Mouse (Mus musculus) brain, adult 2 months (tissue): ENCODE results near the gene Rfx4.

Experiments
- DNase-seq: peaks from one replicate; pipeline ENCODE4 v3.0.0; 2011; ENCODE audit warnings: low read depth, low spot score

The Rfx4 gene

GRCm38 (mm10) chr10:84758483-84759431 is 2.9 kb downstream of the Rfx4 start:
- no peak for DNase-seq

DNA sequence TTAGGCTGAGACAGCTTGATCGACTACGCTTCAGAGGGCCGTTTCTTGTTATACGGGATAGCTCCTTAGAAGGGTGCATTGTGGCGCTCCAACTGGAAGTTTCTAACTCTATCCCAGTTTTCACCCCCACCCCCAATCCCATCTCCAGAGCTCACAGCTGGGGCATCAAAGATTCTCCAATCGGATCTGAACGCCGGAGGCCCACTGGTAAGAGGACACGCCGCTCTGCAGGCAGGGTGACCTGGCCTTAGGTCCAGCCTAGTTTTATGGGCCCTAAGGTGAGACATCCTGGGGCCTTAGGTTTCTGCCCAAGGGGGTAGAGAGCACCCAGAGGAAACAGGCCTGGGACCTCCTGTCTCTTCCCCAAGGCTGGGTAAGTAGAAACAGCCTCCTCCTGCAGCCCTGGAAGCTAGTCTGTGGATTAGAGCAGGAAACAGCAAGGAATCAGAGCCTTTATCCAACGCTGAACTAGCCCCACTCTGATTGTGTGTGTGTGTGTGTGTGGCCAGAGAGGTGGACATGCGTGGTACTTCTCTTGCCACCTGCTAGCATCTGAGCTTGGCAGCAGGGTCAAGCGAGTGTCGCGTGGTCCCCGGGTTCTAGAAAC is 3.8 kb downstream of the Rfx4 start:
- no peak for DNase-seq

DNA sequence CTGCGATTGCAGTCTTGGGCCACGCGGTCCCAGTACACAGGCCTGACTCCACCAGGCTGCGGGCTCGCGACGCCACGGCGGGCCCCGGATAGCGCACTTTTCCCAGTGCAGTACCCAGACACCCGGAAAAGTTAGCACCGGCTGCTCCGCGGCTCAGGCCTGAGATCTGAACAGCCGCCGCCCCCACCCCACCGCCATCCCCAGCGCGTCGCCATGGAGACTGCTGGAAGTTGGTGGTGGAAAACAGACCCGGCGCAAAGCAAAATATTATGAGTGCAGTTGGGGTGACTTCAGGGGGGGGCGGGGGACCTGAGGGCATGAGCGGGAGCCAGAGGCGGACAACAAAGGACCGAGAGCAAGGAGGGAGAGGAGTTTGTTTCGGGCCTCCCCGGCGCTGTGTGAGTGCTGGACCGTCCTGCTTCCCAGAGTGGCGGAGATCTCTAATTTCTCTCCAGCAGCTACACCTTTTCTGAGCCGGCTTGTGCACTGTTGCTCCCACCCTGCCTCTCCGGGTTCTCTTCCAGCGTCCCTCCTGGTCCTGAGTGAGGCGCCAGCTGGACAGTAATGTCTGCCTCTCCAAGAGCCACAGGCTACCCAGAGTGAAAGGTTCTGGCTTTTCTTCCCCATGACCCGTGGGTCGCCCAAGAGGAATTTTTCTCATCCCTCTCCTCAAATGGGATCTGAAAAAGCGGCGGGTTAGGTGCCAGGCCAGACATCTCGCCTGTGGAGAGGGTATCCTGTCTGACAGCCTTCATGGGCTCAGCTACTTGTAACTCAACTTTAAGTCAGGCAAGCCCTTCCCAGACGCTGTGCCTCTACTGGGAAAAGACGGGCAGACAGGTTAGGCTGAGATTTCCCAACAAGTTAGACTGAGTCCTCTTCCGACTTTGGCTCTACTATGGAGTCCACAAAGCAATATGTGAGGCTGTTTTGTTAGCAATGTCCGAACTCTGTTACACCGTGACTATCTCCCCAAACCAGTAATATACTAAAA is 4.6 kb downstream of the Rfx4 start:
- DNase-seq = peak; percentile 45

GRCm38 (mm10) chr10:84768766-84769165 is 12.9 kb downstream of the Rfx4 start:
- DNase-seq = no peak

DNA sequence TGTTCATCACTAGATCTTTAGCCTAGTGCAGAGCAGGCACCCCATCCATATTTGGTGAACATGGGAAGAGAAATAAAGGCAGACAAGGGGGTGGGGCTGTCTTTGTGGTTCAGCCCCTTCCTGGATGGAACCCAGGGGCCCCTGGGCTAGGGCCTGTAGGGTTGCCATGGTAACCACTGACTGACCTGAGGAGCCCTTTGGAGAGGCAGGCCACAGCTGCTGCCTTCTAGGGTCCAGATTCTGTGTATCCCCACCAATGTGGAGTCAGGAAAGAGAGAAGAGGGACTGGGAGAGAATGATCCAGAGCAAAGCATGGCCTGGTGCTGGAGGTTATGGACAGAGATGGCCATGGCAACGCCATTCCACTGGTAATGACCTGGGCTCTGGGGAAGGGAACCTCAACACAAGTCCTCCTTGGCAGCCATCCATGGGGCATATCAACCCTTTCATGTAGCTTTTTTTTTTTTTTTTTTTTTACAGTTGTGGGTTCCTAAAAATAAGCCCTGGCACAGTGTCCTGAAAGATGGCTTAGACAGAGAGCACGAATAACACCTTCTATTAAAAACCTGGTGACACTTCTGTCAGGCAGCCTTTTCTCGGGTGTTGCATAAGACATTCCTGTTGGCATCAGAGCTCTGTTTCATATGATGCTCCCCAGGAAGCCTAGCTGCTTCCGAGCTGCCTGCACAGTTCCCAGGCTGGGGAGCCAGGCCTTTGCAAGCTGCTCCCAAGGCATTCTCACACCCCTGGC is 16.7 kb downstream of the Rfx4 start:
- peak; percentile 91 for DNase-seq

- DNase-seq = peak; percentile 51
Observed at GRCm38 (mm10) chr10:84773889-84774288, 18.0 kb downstream of the Rfx4 start.

- DNase-seq = peak; percentile 57
Observed at GRCm38 (mm10) chr10:84774573-84774972, 18.7 kb downstream of the Rfx4 start.

DNA sequence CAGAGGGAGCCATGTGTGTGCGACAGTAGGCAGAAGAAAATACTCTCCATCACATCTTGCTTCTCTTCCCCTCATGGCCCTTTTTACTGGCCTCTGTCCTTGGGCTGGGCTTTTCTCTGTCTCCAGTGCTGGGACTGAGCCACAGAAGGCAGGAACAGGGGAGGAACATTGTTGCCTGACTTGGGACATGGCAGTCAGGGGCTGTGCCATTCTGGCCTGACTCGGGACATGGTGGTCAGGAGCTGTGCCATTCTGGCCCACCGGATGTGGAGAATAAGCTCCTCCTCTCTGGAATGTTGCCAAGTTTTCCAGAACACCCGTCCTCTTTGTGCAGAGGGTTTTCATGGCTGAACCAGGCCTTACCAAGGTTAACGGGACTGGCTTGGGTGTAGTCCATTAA is 21.2 kb downstream of the Rfx4 start:
- no peak for DNase-seq

DNA sequence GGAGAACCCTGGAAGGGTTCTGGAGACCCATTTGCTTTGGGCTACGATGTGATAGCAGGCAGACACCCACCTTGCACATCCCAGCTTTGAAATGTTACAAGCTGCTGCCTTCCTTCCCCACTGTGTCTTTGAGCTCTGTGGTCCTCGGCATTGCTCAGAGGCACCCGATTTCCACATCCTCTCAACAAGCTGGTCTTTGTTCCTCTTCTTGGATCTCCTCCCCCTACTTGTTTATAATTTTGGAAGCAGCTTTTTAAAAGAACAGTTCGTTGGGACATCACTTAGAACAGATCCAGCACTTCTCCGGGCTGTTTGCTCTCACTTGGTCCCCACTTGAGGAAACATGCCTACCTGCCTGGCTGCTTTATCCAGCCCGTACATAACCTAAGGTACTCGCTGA is 22.1 kb downstream of the Rfx4 start:
- DNase-seq = peak; percentile 40

DNA sequence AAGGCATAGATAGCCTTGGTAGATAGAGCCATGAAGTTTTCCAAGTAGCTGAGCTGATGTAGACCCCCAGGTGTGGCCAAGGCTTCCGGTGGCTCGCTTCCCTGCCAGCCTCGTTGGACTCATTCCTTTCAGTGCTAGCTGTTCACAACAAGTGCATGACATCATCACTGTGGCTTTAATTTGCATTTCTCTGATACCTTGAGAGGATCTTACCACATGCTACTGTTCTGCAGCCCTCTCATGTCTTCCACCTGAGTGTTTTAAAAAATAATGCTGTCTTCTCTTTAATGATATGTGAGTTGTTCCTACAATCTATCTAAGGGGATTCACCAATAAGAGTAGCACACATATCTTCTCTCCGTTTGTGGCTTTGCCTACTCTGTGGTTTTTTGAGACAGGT is 25.0 kb downstream of the Rfx4 start:
- no peak for DNase-seq

DNA sequence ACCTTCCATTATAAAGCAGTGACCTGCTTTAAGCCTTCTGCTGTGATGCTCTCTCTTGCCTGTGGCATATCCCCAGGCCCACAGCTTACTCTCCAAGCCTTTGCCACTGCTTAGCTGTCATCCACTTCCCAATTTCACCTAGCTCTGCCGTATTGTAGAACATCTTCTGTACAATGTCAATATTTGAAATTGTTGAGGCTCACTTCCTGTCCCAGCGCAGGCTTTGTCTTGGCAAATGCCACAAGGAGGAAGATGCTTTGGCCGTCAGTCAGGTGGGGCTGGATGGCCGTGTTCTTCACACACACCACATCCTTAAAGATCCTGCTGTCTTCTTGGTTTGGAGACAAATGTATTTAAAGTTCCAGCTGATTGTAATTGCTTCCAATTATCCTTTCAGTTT is 29.5 kb downstream of the Rfx4 start:
- no peak for DNase-seq

DNA sequence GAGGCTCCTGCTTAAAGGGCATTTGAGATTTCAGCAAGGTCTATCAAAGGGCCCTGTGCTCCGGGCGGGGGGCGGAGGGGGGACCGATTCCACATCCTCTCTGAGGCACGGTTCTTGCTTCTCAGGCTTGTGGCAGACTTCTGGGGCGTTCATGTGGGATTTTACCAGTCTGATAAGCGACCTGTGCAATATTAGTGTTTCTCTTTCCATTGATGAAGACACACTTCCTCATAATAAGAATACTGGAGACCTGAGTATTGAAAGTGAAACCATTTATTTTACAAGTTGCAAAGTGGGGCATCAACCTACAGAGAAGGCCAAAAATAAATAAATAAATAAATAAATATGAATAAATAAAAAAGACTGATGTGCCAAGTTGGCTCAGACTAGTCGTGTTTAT is 34.5 kb downstream of the Rfx4 start:
- no peak for DNase-seq

- no peak for DNase-seq
Observed at GRCm38 (mm10) chr10:84791181-84791580, 35.3 kb downstream of the Rfx4 start.

DNA sequence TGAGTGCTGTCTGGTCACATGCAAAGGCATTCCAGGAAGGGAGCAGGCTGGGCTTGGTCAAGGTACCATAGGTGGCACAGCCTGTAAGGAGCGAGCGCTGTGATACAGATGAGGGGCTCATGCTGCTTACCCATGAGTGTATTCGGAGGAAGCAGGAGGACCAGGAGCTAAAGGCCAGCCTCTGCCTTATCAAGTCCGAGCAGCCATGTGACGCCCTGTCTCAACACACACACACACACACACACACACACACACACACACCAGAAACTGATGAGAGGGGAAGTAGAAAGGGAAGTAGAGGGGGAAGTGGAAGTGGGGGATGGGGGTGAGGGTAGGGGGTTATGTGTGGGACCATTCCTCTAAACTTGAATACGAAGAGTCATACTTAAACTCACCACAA is 45.7 kb downstream of the Rfx4 start:
- DNase-seq = no peak

DNA sequence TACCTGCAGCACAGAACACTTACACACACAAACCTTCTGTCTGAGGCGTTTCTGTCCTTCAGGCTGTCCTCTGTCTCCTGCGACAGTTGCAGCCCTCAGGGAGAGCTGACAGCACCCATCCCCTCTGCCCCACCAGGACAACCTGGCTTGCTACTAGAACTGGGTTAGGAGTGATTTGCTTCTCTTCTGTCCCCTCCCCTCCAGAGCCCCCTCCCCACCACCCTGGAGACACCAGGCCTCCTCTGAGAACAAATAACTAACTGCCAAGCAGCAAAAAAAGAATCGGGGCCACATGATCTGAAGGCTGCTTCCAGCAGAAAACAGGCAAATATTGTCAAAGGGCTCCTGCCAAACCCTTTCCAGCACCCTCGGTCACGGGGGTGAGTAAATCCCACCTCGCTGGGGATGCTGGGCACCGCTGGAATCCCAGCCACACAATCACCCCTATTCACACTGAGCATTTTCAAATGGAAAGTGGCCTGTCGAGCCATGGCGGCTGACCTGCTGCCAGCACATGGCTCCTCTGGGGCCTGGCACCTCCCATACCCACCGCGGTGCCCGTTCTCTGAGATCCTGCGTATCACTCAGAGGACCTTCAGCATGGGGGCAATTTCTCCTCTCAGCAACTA is 47.5 kb downstream of the Rfx4 start:
- peak; percentile 18 for DNase-seq

- no peak for DNase-seq
Observed at GRCm38 (mm10) chr10:84805576-84805975, 49.7 kb downstream of the Rfx4 start.

GRCm38 (mm10) chr10:84807206-84807605 is 51.3 kb downstream of the Rfx4 start:
- DNase-seq = no peak

DNA sequence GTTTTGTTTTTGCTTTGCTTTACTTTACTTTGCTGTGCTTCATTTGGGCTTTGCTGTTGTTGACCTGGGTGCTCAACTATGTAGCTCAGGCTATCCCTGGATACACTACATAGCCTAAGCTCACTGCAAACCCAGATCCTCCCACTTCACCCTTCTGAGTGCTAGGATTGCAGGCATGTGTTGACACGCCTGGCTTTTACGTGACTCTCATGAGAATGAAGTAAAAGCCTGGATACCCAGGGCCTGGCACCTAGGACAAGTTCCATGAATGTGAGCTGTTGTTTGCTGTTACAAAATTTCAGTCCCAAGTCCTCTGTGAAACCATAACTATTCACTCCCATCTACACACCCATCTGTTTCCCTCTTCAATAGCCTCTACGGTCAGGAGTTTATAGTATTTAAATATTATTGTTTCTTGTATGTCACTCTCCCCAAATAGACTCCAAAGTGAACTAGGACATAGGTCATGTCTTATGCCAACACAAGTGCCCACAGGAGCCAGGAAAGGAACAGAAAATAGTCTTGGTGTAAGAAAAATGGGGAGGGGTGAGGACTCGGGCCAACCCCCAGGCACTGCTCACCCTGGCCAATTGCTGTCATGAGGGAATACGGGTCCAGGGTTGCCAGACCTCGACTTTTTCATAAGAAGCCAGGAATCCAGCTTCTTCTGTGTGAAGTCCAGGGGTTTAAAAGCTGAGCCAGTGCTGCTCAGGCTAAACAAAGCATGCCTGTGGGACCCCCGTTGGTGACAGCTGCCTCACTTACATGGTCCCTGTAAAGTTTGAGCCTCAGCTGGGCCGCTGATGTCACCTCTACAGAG is 54.4 kb downstream of the Rfx4 start:
- DNase-seq = no peak

- DNase-seq = no peak
Observed at GRCm38 (mm10) chr10:84811171-84811912, 55.5 kb downstream of the Rfx4 start.
